Mouse (Mus musculus): ENCODE measurements around the gene Iqsec2.
"Not testable (repeated sequence)": the region's sequence is repeated elsewhere in the genome, so short reads cannot be mapped to it uniquely, and the experiment has no call there.

Iqsec2 gene

DNA sequence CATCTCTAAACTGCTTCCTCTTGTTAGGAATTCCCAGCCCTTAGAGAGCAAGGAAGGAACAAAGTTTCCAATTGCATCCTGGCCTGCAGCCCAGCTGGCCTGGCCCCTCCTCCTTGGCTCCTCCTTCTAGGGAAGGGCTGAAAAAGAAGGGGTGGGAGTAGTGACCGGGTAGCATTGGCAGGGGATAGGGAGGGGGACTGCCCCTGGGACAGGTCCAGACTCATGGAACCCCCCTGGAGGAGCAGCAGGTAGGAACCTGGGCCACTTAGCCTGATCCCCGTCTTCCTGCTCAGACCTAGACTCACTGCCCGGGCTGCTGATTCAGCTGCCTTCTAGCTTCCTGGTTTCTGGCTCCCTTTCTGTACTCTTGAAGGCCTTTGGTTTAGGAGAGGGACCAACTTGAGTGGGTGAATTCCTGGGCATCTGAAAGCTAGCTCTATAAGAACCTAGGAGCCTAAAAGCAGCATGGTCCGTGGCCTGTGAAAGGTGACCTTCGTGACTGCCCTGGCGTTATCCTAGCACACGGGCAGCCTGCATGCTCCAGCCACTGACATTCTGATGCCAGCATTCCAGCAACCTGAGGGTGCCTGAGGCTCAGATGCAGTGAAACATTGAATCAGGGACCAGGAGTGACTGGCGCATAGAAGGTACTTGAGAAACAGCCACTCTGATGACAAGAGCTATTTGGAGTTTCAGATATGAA lies 34.9 kb downstream of the Iqsec2 start:
- DNase-seq (ENCODE audit: low spot score), result peak; percentile 39

- no peak for DNase-seq (ENCODE audit: low spot score)
Observed at GRCm38 (mm10) chrX:152179670-152180656, 35.9 kb downstream of the Iqsec2 start.

DNA sequence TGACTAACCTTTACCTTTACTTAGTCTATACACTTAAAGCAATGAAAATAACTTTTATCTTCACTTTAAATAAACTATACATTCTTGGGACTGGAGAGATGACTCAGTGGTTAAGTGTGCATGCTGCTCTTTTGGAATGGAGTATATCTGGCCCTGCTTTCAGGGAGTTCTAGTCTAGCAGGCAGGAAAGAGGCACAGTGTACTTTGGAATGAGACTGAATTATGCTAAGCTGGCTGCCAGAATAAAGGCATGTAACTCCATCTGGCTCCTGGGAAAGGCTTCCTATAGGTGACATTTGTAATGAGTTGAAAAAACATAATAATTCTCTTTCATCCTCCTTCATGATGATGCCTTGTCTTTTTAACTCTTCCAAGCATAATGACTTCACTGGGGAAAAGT lies 43.1 kb downstream of the Iqsec2 start:
- DNase-seq (ENCODE audit: low spot score), result no peak

DNA sequence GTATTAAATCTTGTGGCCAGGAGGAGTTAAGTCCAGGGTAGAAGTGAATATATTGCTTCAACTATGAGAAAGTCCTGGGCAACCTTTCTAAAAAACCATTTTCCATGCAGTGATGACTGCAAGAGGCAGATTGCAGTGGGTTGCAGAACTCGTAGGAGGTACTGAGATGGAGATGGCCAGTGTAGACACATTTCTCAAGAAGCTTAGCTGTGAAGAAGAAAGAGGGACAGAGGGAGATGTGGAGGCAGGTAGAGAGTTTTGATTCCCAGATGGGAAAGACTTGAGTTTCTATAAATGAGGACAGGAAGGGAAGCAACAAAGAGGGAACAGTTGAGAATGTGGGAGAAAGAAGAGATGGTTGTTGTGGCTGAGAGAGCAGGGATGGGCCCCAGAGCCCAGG lies 47.2 kb downstream of the Iqsec2 start:
- no peak for DNase-seq (ENCODE audit: low spot score)

DNA sequence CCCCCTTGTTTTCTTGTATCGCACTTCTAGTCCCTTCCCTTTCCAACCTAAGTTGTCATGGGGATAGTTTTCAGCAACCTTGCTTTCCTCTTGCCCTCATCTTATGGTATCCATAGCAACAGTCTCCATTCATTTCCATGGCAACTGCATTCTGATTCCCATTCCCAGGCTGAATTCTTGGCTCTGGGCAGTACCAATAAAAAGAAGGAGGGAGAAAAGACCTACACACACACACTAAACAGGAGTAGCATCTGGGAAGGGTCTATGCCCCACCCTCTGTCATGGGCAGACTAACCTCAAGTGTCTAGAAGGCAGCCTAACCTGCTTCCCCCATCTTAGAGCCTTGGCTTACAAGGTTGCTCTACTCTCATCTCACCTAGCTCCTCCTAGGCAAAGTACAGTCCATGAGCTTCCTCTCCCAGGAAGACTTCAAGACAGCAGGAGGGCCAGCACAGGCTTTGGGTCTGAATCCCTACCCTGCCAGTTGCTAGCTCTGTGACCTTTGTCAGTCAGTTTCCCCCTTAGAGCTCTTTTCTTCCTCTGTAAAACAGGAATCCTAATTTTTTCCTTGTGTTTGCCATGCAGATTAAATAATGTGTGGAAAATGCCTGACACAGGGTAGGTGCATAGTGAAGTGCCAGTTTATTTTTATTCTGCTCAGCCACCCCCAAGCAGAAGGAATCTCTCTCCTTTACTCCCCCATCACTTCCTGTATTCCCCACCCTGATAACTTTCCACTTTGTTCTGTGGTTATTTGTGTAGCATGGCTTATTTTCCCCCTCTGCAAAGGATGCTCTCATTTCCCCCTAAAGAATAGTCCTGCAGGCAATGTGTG lies 54.0 kb downstream of the Iqsec2 start:
- no peak for DNase-seq (ENCODE audit: low spot score)

GRCm38 (mm10) chrX:152201737-152202421 lies 57.8 kb downstream of the Iqsec2 start:
- DNase-seq (ENCODE audit: low spot score), result no peak

GRCm38 (mm10) chrX:152202422-152203103 lies 58.5 kb downstream of the Iqsec2 start:
- DNase-seq (ENCODE audit: low spot score), result no peak

DNA sequence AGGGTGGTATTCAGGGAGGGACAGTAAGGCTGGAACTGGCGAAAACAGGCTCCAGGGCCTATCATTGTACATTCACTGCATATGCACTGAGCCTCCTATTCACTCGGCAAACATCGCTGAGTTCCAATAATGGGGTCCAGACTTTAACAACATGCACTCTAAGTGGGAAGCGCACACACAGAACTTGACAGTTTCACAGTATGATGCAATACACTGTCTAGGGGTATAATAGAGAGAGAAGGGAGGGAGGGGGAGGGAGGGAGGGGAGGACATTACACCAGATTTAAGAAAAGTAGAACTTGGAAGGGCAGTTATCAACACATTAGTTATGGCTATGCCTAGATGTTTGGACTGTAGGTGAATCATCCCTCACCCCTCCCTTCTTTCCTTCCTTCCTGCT lies 59.2 kb downstream of the Iqsec2 start:
- DNase-seq (ENCODE audit: low spot score), result no peak

- no peak for DNase-seq (ENCODE audit: low spot score)
Observed at GRCm38 (mm10) chrX:152205486-152205885, 61.4 kb downstream of the Iqsec2 start.

GRCm38 (mm10) chrX:152214703-152215102 lies 70.6 kb downstream of the Iqsec2 start:
- DNase-seq (ENCODE audit: low spot score), result no peak

- no peak for DNase-seq (ENCODE audit: low spot score)
Observed at GRCm38 (mm10) chrX:152218529-152218928, 74.5 kb downstream of the Iqsec2 start.

- no peak for DNase-seq (ENCODE audit: low spot score)
Observed at GRCm38 (mm10) chrX:152221721-152222120, 77.7 kb downstream of the Iqsec2 start.

- no peak for DNase-seq (ENCODE audit: low spot score)
Observed at GRCm38 (mm10) chrX:152222226-152222625, 78.2 kb downstream of the Iqsec2 start.

GRCm38 (mm10) chrX:152223313-152223712 lies 79.2 kb downstream of the Iqsec2 start:
- DNase-seq (ENCODE audit: low spot score), result no peak

- DNase-seq (ENCODE audit: low spot score), result no peak
Observed at GRCm38 (mm10) chrX:152224280-152224679, 80.2 kb downstream of the Iqsec2 start.

GRCm38 (mm10) chrX:152232781-152233763 lies 89.0 kb downstream of the Iqsec2 start, which contains the start of gene Kdm5c:
TSS of gene Kdm5c (plus strand) at chrX:152233020.
- DNase-seq (ENCODE audit: low spot score), result peak; percentile 77

DNA sequence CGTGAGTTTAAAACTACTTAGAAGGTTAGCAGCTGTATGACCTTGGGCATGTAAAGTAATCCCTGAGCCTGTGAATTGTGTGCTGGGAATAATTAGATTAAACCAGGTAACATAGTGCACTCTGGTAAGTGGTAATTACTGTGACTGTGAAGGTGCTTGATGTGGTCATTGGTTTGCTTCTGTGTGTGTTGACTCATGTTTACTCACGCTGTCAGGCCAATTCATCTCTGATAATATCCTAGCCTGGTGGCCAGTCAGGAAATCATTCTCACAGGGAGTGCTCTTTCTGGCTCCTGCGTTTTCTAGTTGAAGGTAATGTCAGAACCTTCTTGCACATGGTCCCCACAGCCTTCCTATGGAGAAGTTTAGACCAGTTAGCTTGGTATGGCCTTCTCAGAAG lies 90.1 kb downstream of the Iqsec2 start:
- DNase-seq (ENCODE audit: low spot score), result no peak

DNA sequence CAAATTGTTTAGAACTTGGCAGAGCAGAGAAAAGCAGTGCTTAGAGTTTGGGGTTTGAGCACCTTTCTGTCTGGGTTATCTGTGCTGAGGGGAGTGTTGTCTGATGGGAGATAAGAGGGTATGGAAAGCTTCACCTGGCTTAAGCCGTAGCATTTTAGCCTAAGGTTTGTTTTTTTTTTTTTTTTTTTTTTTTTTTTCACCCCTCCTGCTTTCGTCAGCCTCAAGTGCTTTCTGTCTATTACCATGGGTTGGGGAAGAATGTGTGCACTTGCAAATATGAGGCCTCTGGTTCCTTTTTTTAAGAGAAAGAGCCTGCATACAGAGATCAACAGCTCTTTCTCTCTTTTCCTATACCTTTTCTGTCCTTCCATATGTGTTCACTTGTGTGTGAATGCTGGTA lies 91.7 kb downstream of the Iqsec2 start:
- no peak for DNase-seq (ENCODE audit: low spot score)

GRCm38 (mm10) chrX:152243140-152243539 lies 99.1 kb downstream of the Iqsec2 start:
- DNase-seq (ENCODE audit: low spot score), result not testable (repeated sequence)
